Mouse (Mus musculus) ES-Bruce4 (cell line): ENCODE data around the gene Hist2h4. TPM values are rescaled to one million over a fixed set of nuclear protein-coding genes. Genes with fewer than 3 reads are reported as not detected.

Experiments
- H3K27ac ChIP-seq: 2 replicates; pipeline ENCODE4 v1.5.1; 2012; ENCODE audit warnings: low read length, inconsistent platforms; ENCODE audit not compliant: insufficient read depth
- H3K27me3 ChIP-seq: 2 replicates; pipeline ENCODE4 v1.6.1; 2012; ENCODE audit warnings: mild to moderate bottlenecking, low read length, inconsistent platforms; ENCODE audit not compliant: control insufficient read depth, poor library complexity, insufficient read depth, severe bottlenecking
- H3K36me3 ChIP-seq: 2 replicates; pipeline ENCODE4 v1.6.1; 2012; ENCODE audit warnings: inconsistent platforms, mild to moderate bottlenecking, low read length, moderate library complexity; ENCODE audit not compliant: control insufficient read depth, poor library complexity, insufficient read depth, severe bottlenecking
- H3K4me1 ChIP-seq: one replicate; pipeline ENCODE4 v1.8.1; 2011; ENCODE audit warnings: low read length; ENCODE audit not compliant: control insufficient read depth, insufficient read depth
- H3K4me3 ChIP-seq: 2 replicates; pipeline ENCODE4 v1.5.1; 2011; ENCODE audit warnings: low read depth, mild to moderate bottlenecking, low read length
- H3K9ac ChIP-seq: 2 replicates; pipeline ENCODE4 v1.6.1; 2012; ENCODE audit warnings: low read depth, mild to moderate bottlenecking, inconsistent platforms; ENCODE audit not compliant: poor library complexity, severe bottlenecking
- H3K9me3 ChIP-seq: replicated peaks from 2 replicates; pipeline ENCODE4 v1.6.1; 2012; ENCODE audit warnings: mild to moderate bottlenecking, low read length, inconsistent platforms; ENCODE audit not compliant: control insufficient read depth, poor library complexity, insufficient read depth, severe bottlenecking
- CTCF ChIP-seq: IDR thresholded peaks from one replicate; pipeline ENCODE4 v1.8.1; 2011; ENCODE audit warnings: low read depth, low read length
- EP300 ChIP-seq: IDR thresholded peaks from 2 replicates; pipeline ENCODE4 v1.6.1; 2011; ENCODE audit warnings: low read depth, low read length; ENCODE audit not compliant: insufficient read depth
- POLR2A ChIP-seq: IDR thresholded peaks from one replicate; pipeline ENCODE4 v1.8.1; 2011; ENCODE audit warnings: low read length; ENCODE audit not compliant: insufficient read depth
- polyA plus RNA-seq: library from polyadenylated mRNA; stranded (reverse); fragments of >200 nt; gene quantifications from 2 replicates; pipeline ENCODE4 v1.2.4, GENCODE M21; 2011; ENCODE audit warnings: low read depth; ENCODE audit not compliant: missing spikeins, insufficient read depth, insufficient read length

Gene Hist2h4
- polyA plus RNA-seq, 1 experiment = 3.6 TPM

DNA sequence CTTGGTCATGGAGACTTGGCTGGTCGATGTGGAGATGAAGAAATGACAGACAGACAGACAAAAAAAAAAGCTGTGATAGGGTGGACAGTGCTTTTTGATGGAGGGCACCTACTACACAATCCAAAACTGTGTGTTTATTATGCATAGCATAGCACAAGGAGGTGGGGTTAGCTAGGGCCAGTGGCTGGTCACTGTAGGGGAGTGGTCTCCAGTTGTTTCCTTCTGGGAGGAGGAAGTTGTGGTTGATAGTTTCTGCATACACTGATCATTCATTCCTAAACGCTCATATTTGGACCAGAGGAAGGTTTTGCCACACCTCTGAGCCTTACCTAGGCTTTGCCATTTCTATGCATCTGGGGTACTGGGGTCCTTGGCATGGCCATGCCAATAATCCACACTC is 32.7 kb downstream of the Hist2h4 start:
- no peaks in the 10 kb centered on the region for H3K27me3 ChIP-seq
- no peak overlapping the region for H3K4me3 ChIP-seq
- H3K36me3 ChIP-seq = no peaks in the 10 kb centered on the region
- no peaks in the 10 kb centered on the region for H3K9me3 ChIP-seq
- TF ChIP-seq POLR2A = no peak
- no peak for TF ChIP-seq EP300
- TF ChIP-seq CTCF = no peak
- H3K9ac ChIP-seq = no peak overlapping the region
- no peaks in the 10 kb centered on the region for H3K4me1 ChIP-seq
- no peak overlapping the region for H3K27ac ChIP-seq

DNA sequence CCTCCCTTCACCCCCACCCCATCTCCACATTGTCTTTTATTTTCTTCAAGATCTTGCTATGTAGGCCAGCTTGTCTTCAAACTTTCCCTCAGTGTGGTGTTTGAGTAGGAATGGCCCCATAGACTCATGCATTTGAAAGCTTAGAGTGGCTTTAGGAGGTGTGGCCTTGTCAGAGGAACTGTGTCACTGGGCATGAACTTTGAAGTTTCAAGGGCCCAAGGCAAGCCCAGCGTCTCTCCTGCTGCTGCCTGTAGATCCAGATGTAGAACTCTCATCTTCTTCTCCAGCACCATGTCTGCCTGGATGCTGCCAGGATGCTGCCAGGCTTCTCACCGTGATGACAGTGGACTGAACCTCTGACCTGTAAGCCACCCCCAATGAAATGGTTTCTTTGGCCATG is 34.3 kb downstream of the Hist2h4 start:
- H3K27ac ChIP-seq = no peak overlapping the region
- no peaks in the 10 kb centered on the region for H3K27me3 ChIP-seq
- TF ChIP-seq CTCF (no peak), POLR2A (no peak), EP300 (no peak)
- no peaks in the 10 kb centered on the region for H3K36me3 ChIP-seq
- no peaks in the 10 kb centered on the region for H3K9me3 ChIP-seq
- no peaks in the 10 kb centered on the region for H3K4me1 ChIP-seq
- no peak overlapping the region for H3K4me3 ChIP-seq
- no peak overlapping the region for H3K9ac ChIP-seq

- Histone ChIP-seq H3K36me3 (no peaks in the 10 kb centered on the region), H3K27me3 (no peaks in the 10 kb centered on the region), H3K9ac (no peak overlapping the region), H3K9me3 (no peaks in the 10 kb centered on the region), H3K27ac (no peak overlapping the region), H3K4me3 (no peak overlapping the region), H3K4me1 (no peaks in the 10 kb centered on the region)
- TF ChIP-seq EP300 = no peak
- no peak for TF ChIP-seq CTCF
- TF ChIP-seq POLR2A = no peak
Observed at GRCm38 (mm10) chr3:96226695-96227648, 36.1 kb downstream of the Hist2h4 start.

- Histone ChIP-seq H3K9ac (no peak overlapping the region), H3K36me3 (no peaks in the 10 kb centered on the region), H3K27me3 (no peaks in the 10 kb centered on the region), H3K4me1 (no peaks in the 10 kb centered on the region), H3K27ac (no peak overlapping the region), H3K4me3 (no peak overlapping the region), H3K9me3 (no peaks in the 10 kb centered on the region)
- no peak for TF ChIP-seq CTCF
- TF ChIP-seq EP300 = no peak
- TF ChIP-seq POLR2A = no peak
Observed at GRCm38 (mm10) chr3:96225421-96225820, 37.7 kb downstream of the Hist2h4 start.

DNA sequence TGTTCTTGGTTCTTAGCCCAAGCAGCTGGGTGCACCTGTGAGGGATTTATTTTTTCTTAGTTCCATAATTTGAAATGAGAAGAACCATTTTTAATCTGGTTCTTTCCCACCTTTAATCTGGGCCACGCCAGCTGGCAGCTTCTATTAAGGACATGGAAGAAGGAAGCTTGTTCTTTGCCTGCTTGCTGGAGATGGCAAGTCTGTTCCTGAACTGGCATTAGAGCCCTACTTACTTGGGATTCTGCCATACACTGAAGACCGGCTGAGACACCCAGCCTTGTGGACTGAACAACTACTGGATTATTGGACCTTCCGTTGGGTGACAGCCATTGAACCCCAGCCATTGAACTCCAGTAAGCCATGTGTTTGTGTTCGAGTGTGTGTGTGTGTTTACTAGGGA is 40.3 kb downstream of the Hist2h4 start:
- H3K4me1 ChIP-seq = no peaks in the 10 kb centered on the region
- TF ChIP-seq POLR2A (no peak), EP300 (no peak), CTCF (no peak)
- H3K27me3 ChIP-seq = no peaks in the 10 kb centered on the region
- H3K27ac ChIP-seq = no peak overlapping the region
- no peak overlapping the region for H3K4me3 ChIP-seq
- H3K9me3 ChIP-seq = no peaks in the 10 kb centered on the region
- no peaks in the 10 kb centered on the region for H3K36me3 ChIP-seq
- H3K9ac ChIP-seq = no peak overlapping the region

DNA sequence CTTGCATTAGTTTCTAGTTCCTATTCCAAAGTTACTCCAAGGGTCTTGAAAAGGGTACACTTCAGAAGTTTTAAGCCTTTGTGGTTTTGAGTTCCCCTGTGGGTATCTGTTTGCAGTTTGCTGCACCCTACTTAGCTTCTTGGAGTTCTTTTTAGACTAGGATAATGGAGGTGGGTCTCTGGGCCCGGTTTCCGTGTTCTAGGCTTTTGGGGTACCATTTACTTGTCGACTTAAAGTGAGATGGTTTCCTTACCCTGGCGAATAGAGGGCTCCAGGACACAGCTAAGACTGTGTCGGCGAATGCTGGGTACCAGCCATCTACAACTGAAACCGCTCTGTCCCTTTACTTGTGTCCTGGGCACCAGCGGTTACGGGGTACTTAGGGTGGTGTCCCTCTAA is 41.5 kb downstream of the Hist2h4 start:
- Histone ChIP-seq H3K9ac (peak overlapping the region; percentile 63), H3K4me1 (no peaks in the 10 kb centered on the region), H3K27ac (peak overlapping the region; percentile 46), H3K4me3 (peak overlapping the region; percentile 83), H3K36me3 (no peaks in the 10 kb centered on the region), H3K9me3 (no peaks in the 10 kb centered on the region), H3K27me3 (no peaks in the 10 kb centered on the region)
- no peak for TF ChIP-seq POLR2A
- TF ChIP-seq CTCF = no peak
- TF ChIP-seq EP300 = no peak
